Mouse (Mus musculus) erythroblast, adult 5-6 weeks (primary cell): ENCODE data around the gene Tubgcp3. TPM values are rescaled to one million over a fixed set of nuclear protein-coding genes. Genes with fewer than 3 reads are reported as not detected.
A peak's percentile ranks its signal among the peaks of the same experiment; 100 is the strongest.
"Not testable (repeated sequence)": the region's sequence is repeated elsewhere in the genome, so short reads cannot be mapped to it uniquely, and the experiment has no call there.

Source experiments
- ATAC-seq: replicated peaks from 2 replicates; pipeline ENCODE4 v1.8.0; 2016; ENCODE audit warnings: moderate number of reproducible peaks, mild to moderate bottlenecking, moderate TSS enrichment, inconsistent platforms; ENCODE audit not compliant: poor library complexity, low FRiP score, severe bottlenecking
- total RNA-seq, 2 experiments: library from RNA; stranded (forward) in 1 of 2; stranded (reverse) in 1 of 2; fragments of 150-400 nt in 1 of 2; fragments of 200-764, 138-1000 nt in 1 of 2; gene quantifications; 2 replicates each; pipeline versions ENCODE4 v1.2.3 to v1.2.4; 2015 to 2017; ENCODE audit warnings: low replicate concordance in 2 of 2

The Tubgcp3 gene
- total RNA-seq, 2 experiments from 2014 or later, result 21.9 to 24.0 TPM

DNA sequence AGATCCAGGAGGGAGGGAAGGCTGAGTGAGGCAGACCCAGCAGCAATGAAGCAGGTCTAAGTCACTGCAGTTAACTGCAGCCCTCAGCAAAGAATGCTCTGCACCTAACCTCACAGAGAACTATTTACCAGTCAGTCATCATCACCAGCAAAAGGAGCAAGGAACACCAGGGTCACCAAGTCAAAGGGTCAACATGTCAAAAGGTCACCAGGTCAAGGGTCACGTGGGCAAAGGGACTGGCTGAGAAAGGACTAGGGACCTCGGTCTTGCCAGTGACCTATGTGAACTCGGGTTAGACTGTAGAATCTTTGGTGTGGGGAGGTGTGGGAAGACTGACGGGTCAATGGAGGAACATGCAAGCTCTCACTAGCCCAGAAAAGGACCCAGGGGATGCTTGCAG, 25.5 kb downstream of the Tubgcp3 start:
- no peak for ATAC-seq

DNA sequence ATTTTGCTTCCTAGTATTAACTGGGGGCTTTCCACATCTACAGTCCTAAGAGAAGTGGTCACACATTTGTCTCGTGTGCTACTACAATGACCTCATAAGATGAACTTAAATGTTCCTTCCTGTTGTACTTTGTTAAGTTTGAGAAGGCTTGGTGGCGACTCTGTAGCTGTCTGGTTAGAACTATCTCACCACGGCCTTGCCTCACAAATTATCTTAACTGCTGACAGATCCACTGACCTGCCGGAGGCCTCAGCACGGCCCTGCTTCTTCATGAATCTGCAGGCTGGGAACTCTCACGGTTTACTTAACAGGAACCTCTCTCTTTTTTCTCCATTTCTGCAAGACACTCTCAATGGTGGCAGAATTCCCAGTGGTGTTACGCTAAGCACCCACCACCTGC, 27.2 kb downstream of the Tubgcp3 start:
- ATAC-seq, result no peak

DNA sequence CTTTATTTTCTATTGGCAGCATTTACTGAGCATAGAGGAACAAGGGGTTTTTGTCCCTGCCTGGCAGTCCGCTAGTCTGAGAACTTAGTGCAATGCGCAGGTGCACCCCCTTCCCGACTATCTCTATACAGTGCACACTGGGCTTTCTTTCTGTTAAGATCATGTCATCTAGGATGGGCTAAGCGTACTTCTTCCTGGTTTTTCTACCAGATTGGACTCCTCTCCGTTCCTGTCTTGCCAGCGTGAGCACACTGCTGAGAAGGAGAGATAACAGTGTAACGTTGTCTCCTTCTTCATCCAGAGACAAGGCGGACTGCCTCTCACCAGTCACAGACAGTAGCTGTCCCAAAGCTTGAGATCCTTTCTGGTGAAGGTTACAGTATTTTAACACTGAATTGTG, 27.7 kb downstream of the Tubgcp3 start:
- ATAC-seq, result no peak

DNA sequence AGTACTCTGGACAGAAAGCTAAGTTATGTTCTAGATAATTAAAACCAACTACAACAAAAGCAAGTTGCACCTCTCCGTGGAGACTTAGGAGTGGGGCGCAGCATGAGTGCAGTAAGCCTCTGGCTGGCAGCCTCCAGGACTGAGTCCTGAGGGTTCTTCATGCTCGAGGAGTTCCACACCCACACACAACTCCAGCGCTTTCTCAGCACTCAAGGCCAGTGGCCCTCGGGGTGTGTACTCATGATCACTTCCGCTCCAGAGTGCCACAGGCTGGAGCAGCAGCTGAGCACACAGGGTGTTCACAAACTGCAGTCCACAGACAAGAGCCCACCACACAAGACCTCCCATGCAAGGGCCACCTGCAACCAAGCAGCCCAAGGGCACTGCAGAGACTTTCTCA, 30.5 kb downstream of the Tubgcp3 start:
- ATAC-seq, result no peak

DNA sequence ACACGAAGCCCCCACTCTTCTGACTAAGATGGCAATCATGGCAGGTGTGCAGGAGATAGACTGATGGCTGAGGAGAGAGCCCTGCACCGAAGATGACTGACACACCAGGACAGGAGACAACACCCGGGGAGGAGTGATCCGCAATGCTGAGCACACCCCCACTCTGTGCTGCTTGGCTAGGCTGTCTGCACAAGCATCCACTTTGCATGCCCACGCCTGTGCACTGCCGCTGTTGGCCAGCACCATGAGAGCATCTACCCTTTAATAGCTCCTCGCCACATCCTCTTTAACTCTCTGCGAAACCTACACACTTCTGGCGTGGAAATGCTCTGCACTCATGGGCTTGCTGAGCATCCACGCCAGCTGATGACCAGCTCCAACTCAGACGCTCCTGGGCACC, 33.6 kb downstream of the Tubgcp3 start:
- no peak for ATAC-seq

DNA sequence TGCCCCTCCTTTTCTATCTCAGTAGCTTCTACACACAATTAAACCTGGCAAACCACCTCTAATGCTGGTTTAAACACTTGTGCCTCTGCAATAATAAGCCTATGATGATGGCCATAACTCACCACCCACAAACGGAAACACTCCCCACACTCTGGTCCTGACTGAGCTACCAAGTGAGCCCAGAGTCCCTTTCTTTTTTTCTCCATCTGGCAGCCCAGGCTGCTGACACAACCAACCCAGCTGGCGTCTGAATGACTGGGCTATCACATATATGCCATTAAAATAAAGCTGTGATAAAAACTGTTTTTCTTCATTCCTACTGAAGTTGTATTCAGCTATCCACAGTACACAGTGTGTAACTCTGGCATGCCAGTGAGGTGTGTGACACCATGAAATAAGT, 36.7 kb downstream of the Tubgcp3 start:
- no peak for ATAC-seq

DNA sequence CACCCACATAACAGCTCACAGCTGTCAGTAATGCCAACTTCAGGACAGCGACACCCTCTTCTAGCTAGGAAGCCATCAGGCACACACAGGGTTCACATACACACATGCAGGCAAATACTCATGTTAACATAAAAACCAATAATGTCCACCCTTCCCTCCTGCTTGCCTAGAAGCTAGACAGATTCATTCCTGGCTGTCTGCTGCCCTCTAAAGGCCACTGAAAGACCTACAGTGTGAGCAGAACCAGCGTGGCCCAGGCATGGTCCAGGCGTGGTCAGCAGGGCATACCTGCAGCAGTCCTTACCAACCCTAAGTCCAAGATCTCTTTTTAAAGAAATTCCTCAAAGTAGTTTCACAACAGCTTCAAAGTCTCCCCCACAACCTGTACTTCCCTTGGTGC, 43.0 kb downstream of the Tubgcp3 start:
- ATAC-seq, result peak; percentile 67; the same call in 1 of the 2 replicates

DNA sequence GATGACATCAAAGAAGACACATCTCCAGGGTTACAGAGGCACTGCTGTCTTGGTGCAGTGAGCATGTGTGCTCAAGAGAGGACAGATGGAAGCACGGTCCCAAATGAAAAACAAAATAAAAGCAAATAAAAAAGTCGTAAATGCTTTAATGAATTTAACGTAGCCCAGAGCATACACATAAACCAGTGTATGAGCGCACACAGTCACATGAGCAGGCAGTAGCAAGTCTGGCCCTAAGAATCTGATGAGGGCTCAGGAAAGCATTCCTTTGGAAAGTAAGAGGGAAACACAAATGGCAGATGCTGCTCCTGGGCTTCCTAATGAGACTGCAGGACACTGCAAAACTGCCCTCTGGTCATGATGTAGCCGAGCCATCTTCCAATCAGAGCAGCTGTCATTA, 46.2 kb downstream of the Tubgcp3 start:
- no peak for ATAC-seq

DNA sequence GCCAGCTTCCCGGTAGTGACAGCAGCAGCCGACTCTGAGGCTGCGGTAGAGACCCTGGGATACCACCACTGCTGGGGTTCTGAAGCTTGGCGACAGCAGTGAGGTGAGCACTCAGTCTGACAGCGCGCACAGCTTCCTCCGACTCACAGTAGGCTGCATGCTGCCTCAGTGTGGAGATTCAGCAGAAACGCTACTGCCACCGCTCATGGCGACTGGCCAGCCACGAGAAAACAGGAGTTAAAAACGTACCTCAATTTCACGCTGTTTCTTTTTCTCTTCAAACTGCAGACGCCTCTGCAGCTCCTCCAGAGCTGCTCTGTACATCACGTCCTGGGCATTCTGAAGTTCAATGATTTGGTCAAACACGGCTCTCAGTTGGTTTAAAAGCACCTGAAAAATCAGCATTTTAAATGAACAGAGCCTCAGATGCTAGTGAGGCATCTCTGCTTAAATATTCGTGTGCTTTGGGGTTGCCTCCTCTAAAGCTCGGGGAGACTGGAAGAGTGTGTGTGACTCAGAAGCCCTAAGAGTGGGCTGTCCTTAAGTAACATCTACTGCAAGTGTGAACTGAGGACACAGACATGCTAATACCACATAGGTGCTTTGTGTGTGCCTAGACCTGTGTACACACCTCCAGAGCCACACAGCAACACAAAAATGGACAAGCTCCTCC, 50.4 kb downstream of the Tubgcp3 start:
- ATAC-seq, result no peak

DNA sequence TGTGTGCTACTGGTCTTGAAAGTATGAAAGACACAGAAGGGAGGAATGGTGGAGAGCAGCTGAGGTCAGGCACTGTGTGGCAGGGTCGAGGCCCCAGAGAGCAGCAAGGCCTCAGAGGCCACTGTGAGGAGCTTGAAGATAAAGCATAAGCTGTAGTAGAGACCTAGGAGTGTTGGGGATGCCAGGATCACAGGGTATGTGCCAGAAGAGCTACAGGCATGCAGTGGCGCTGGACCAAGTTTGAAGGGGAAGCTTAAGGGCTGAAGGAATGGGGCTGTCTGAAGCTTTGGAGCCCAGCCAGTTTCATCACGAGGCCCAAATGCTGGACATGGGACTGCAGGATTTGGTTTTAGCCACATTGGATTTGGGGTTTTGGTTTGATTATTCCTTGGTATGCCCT, 54.7 kb downstream of the Tubgcp3 start:
- not testable (repeated sequence) for ATAC-seq

DNA sequence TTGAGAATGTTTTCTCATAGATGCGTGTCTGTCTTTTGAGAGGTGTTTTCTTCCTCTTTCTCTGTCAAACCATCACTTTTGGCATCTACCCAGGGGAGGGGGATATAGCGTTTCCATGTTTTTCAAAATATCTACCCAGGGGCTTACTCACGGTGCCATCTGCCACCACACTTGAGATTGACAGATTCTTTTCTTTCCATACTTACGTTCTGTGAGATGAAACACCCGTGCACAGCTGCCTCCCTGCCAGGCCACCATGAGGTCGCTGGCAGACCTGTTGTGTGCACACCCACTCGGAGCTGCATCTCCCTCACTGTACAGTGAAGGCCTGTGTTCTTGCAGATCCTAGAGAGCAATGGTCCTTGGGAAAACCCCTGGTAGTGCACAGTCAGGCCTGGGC, 58.8 kb downstream of the Tubgcp3 start:
- ATAC-seq, result no peak

DNA sequence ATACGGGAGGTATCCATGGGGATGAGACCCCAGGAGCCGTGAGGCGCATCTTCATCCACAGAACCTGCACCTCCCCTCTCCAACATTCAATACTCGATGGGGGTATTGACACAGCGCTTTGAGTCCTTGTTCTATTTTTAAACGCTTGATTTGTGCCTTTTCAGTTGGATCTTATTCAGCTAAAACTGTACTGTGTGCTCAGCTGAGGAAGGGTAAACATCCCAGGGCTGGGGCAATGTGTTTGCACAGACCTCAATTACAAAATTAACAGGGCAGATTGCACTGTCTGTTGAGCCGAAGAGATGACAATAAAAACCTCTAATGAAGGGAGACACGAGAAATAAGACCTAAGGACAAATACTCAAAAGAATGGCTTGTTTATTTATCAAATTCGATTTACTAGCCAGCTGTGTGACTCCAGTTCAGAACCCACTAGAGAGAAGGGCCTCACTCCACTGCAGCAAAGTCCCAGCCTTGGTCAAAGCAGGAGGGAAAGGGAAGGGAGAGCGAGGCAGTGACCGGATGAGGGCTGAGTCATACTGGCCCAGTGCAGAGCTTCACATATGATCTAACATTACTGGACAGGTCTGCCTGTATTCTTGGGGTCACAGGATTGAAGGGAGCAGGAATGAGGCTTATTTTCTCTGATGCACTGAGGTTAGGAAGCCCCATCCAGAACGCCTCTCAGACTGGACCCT, 62.1 kb downstream of the Tubgcp3 start:
- ATAC-seq, result no peak

DNA sequence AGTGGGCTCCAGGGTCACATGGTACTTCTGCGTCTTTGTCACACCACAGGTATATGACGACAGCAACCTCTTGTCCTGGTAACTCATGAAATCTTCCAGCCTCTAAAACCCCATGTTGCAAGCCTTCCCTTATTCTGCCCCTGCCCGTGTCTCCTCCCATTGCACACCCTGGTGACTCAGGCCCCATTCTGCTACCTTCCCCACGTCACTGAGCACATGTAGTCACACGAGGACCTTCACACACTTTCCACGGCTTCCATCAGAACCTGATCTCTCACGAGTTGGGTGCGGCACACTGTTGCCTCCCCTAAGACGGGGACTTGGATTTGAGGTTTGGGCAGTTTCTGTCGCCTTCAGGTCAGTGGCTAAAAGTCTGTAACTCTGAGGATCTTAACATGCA, 63.2 kb downstream of the Tubgcp3 start:
- no peak for ATAC-seq

DNA sequence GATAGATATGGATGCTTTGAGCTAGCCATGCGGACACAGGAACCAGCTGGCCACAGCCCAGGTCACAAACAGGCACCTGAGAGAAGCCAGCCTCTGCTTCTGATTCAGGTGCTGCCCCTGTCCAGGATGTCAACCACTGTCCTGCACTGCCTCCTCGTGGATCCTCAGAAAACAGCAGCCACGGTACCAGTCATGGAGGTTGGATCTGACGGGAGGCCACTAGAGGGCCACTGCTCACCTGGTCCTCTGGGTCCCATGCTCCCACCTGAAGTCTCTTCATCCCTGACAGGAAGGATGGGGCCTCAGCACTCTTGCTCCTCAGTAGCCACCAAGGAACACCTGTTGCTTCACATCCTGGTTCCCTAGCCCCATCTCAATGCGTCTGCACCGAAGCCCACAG, 64.8 kb downstream of the Tubgcp3 start:
- ATAC-seq, result peak; percentile 47; the same call in 1 of the 2 replicates

DNA sequence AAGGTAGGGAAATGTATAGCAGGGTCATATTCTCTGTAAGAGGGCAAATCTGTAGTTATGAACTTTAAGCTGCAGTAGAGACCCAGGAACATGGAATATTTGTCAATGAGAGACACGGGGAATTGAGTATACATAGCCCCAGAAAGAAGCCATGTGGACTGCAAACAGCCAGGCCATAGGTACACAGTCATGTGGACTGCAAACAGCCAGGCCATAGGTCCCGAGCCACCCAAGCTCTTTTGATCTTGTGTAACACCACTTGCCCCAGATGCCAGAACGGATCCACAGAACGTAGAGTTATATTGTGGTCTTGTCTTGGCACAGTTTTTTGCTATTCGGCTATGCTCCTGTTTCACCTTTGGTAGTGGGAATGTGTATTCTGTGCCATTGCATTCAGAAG, 88.3 kb downstream of the Tubgcp3 start:
- no peak for ATAC-seq

DNA sequence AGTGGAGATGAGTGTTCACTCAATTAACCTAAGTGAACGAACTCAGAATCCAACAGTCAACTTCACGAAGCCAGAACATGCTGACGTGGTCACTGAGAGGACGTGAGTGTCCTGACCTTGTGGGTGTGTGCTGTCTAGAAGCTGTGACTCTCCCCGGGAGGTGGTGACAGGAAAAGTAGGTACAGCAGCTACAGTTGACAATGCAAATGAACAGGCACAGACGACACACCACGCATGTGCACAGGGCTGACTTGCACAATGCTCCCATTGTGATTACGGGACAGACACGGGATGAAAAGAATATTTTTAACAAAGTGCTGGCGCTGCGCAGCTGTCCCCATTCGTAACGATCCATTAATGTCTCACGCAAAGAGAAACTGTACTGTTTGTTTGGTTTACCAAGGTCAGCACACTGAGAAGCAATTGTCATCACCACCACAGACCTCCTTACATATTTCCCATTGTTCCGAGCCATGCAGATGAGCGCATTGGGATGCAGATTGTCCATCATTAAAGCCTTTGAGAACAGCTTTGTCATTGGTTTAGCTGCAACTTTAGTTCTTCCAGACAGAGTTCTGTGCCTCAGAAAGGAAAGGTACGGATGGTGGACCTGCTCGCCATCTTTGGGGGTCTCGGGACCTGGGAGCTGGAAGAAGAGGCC, 92.6 kb downstream of the Tubgcp3 start:
- not testable (repeated sequence) for ATAC-seq

DNA sequence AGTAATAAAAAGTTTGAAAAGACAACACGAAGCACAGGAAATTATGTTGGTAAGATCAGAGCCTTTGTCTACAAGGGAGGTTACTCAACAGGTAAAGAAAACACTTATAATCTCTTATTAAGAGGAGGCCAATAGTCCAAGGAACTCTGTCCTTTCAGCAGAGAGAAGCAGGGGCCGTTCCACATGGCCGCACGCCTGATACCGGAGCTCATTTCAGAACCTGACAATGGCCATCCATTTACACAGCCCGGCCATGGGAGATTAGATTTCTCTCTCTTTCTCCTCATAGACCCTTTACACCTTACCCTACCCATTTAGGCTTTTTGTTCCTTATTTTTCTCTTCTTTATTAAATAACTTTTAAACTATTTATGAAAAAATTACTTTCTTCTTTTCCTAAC, 95.3 kb downstream of the Tubgcp3 start:
- no peak for ATAC-seq

DNA sequence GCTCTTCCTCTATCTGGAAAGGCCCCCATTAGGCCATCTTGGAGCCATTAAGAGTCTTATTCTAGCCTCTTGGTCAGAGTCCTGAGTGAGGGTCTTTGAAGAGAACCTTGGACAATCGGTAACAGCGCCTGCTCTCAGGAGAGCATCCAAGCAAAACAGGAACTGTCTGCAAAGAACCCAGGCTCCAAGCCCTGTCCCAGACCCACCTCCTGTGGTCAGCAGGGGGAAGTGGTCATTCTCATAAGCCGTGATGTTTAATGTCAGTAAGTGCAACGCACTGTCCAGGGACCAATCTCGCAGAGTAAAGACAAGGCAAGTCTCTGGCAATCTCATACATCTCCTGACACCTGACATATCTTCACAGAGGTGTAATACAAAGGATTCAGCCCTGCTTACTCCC, 96.0 kb downstream of the Tubgcp3 start:
- ATAC-seq, result no peak

DNA sequence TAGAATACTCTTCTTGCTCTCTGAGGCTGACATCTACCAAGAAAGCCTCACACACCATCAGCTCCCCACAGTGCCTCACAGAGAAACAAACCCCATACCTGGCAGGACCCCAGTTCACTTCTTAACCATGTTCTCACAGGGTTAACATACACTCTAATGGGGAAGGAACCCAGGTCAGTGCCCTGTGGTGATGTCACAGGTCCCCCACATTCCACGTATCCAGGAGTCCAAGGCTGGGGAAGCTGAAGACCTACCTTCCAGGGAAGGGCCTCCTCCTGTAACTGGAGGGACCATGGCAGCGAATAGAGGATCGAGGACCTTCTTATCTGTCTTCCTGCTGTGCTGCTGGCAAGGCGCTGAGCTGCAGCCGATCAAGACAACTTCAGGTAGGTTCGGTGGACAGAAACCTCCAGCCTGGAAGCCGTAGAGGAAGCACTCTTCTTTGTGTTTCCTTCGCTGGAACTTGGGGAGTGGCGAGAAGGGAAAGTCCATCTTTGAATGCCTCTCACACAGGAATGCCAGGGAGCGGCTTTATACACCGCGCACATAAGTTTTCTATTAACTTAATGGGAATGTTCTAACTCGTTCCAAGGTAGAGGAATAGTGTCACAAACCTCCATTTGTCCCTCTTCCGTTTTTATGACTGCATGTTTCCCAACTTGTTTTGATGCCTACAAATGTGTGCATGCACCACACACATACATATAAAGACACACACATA, 99.1 kb downstream of the Tubgcp3 start, which contains the start of gene Spaca7:
Gene Spaca7 (plus strand): TSS at position 216 of the 721 bp plus-strand sequence.
- ATAC-seq, result no peak

DNA sequence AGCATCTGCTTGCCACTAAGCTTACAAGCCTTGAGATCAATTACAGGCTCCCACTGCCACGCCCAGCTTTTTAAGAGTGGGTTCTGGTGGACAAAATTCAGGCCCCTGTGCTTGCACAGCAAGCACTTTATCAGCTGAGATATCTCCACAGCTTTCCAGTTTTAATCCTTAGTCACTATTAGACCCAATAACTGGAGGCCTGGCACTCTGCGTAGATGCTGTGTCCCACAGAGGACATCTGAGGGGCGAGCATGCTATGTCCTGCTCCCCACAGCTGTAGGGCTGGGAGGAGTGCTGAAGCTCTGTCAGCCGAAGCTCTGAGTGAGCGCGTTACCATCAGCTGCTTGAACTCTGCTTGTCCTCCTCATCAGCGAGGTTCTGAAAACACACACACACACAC, 105.5 kb downstream of the Tubgcp3 start:
- ATAC-seq, result no peak
